Mouse (Mus musculus) stomach, postnatal 0 days (tissue): ENCODE measurements around the gene Dnase1l2.

Experiments used
- CTCF ChIP-seq: IDR thresholded peaks from 2 replicates; pipeline ENCODE4 v1.5.1; 2016; ENCODE audit warnings: antibody characterized with exemption, low read depth, mild to moderate bottlenecking, moderate library complexity
- EP300 ChIP-seq: optimal IDR thresholded peaks from 2 replicates; pipeline ENCODE3; 2016; ENCODE audit warnings: antibody characterized with exemption

DNA sequence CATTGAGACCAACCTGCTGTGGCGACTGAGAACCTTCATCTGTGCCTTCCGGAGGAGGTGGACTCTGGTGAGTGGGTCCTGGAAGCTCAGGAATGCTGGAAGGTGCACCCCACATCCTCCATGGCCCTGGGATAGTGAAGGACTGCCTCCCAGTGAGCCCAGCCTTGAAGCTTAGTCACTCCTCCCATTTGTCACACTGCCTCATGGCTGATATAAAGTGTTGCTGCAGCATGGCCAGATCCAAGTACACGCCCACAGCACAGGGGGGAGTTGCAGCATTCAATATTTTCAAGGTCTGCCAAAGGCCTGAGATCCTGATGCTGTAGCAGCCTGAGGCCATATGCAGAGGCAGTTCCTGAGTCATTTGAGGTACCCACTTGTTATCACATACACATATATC lies 40.5 kb downstream of the Dnase1l2 start:
- no peak for TF ChIP-seq EP300
- TF ChIP-seq CTCF: no peak
